Mouse (Mus musculus): ENCODE results near the gene Gm49336. TPM values are rescaled to one million over a fixed set of nuclear protein-coding genes. Genes with fewer than 3 reads are reported as not detected.
A peak's percentile ranks its signal among the peaks of the same experiment; 100 is the strongest.

Gm49336 gene
- polyA plus RNA-seq, 1 experiment from 2014 or later: 71.0 TPM

DNA sequence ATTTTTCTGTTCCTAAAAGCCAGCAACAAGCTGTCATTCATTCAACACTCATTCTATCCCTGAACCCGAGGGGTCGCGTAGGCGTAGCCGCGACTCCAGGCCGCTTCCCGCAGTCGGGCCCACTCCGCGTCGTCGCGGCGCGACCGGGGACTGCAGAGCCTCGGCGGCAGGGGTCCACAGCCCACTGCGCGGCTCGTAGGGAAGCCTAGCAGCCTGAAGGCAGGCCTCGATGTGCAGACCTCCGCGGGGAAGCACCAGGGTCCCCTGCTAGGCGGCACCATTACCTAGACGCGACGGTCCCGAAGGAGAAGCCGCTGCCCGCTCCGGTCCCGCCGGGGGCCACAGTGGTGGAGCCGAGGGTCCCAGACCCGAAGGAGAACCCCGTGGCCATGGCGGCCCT lies 428 bp downstream of the Gm49336 start:
- H3K36me3 ChIP-seq (replicated peaks; ENCODE audit: control insufficient read depth, insufficient read depth): no peaks in the 10 kb centered on the region
- H3K4me3 ChIP-seq (replicated peaks; ENCODE audit: low read length): peak overlapping the region; percentile 100
- H3K27ac ChIP-seq: peak overlapping the region; percentile 92
- H3K9ac ChIP-seq: peak overlapping the region; percentile 99
- peak; percentile 65; the same call in 1 of the 2 replicates for ATAC-seq (ENCODE audit: low FRiP score)
- no peaks in the 10 kb centered on the region for H3K27me3 ChIP-seq (ENCODE audit: control insufficient read depth, insufficient read depth, low read length)
- peaks cover 22% of the 10 kb centered on the region for H3K4me1 ChIP-seq (replicated peaks; ENCODE audit: control insufficient read depth, insufficient read depth, low read length)
- H3K9me3 ChIP-seq (ENCODE audit: control insufficient read depth, low read length): no peaks in the 10 kb centered on the region
- peak overlapping the region; percentile 93 for H3K4me2 ChIP-seq (replicated peaks)
- peak; percentile 51 for DNase-seq (ENCODE audit: low spot score)
- WGBS: under 1% methylated on average over 39 of the region's 39 CpGs

- Histone ChIP-seq H3K4me2 (replicated peaks) (peak overlapping the region; percentile 93), H3K36me3 (replicated peaks; ENCODE audit: control insufficient read depth, insufficient read depth) (peaks cover 5% of the 10 kb centered on the region; the same call in 1 of the 2 replicates), H3K9me3 (ENCODE audit: control insufficient read depth, low read length) (no peaks in the 10 kb centered on the region), H3K4me3 (replicated peaks; ENCODE audit: low read length) (peak overlapping the region; percentile 100), H3K9ac (peak overlapping the region; percentile 99), H3K4me1 (replicated peaks; ENCODE audit: control insufficient read depth, insufficient read depth, low read length) (peaks cover 22% of the 10 kb centered on the region), H3K27ac (peak overlapping the region; percentile 92), H3K27me3 (ENCODE audit: control insufficient read depth, insufficient read depth, low read length) (no peaks in the 10 kb centered on the region)
- WGBS: 19% methylated on average over 8 of the region's 8 CpGs
- ATAC-seq (ENCODE audit: low FRiP score): no peak
- DNase-seq (ENCODE audit: low spot score): no peak
These were observed 941 bp downstream of the Gm49336 start for GRCm38 (mm10) chr14:60250366-60250765.

GRCm38 (mm10) chr14:60238551-60238950 lies 12.8 kb downstream of the Gm49336 start:
- H3K27me3 ChIP-seq (ENCODE audit: control insufficient read depth, insufficient read depth, low read length): no peaks in the 10 kb centered on the region
- no peak overlapping the region for H3K27ac ChIP-seq
- H3K4me3 ChIP-seq (replicated peaks; ENCODE audit: low read length): no peak overlapping the region
- H3K9ac ChIP-seq: no peak overlapping the region
- H3K9me3 ChIP-seq (ENCODE audit: control insufficient read depth, low read length): no peaks in the 10 kb centered on the region
- ATAC-seq (ENCODE audit: low FRiP score) (no peak), DNase-seq (ENCODE audit: low spot score) (no peak)
- H3K36me3 ChIP-seq (replicated peaks; ENCODE audit: control insufficient read depth, insufficient read depth): peaks cover 70% of the 10 kb centered on the region
- H3K4me1 ChIP-seq (replicated peaks; ENCODE audit: control insufficient read depth, insufficient read depth, low read length): no peaks in the 10 kb centered on the region
- no peak overlapping the region for H3K4me2 ChIP-seq (replicated peaks)
- 89% methylated on average over 3 of the region's 3 CpGs for WGBS

GRCm38 (mm10) chr14:60219886-60220285 lies 31.4 kb downstream of the Gm49336 start:
- Histone ChIP-seq H3K4me3 (replicated peaks; ENCODE audit: low read length) (no peak overlapping the region), H3K9me3 (ENCODE audit: control insufficient read depth, low read length) (no peaks in the 10 kb centered on the region), H3K27ac (no peak overlapping the region), H3K36me3 (replicated peaks; ENCODE audit: control insufficient read depth, insufficient read depth) (peaks cover 38% of the 10 kb centered on the region), H3K4me2 (replicated peaks) (no peak overlapping the region), H3K9ac (no peak overlapping the region), H3K27me3 (ENCODE audit: control insufficient read depth, insufficient read depth, low read length) (no peaks in the 10 kb centered on the region), H3K4me1 (replicated peaks; ENCODE audit: control insufficient read depth, insufficient read depth, low read length) (no peaks in the 10 kb centered on the region)
- 90% methylated on average over 10 of the region's 10 CpGs for WGBS
- DNase-seq (ENCODE audit: low spot score) (no peak), ATAC-seq (ENCODE audit: low FRiP score) (no peak)

DNA sequence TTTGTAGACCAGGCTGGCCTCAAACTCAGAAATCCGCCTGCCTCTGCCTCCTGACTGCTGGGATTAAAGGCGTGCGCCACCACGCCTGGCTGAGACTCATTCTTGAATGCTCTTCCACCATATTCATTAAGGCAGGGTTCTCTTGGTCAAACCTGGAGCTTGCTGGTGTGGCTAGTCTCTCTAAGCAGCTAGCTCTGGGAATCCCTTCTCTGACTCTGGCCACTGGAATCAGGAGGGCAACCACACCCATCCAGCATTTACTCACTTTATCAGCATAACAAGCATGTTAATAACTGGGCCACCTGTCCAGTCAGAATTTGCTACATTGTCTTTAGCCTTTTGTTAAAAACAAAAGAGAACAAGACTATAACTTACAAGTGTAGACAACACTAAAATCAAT lies 33.7 kb downstream of the Gm49336 start:
- DNase-seq (ENCODE audit: low spot score) (no peak), ATAC-seq (ENCODE audit: low FRiP score) (no peak)
- Histone ChIP-seq H3K36me3 (replicated peaks; ENCODE audit: control insufficient read depth, insufficient read depth) (peaks cover 38% of the 10 kb centered on the region), H3K4me1 (replicated peaks; ENCODE audit: control insufficient read depth, insufficient read depth, low read length) (no peaks in the 10 kb centered on the region), H3K9ac (no peak overlapping the region), H3K9me3 (ENCODE audit: control insufficient read depth, low read length) (no peaks in the 10 kb centered on the region), H3K27ac (no peak overlapping the region), H3K27me3 (ENCODE audit: control insufficient read depth, insufficient read depth, low read length) (no peaks in the 10 kb centered on the region), H3K4me2 (replicated peaks) (no peak overlapping the region), H3K4me3 (replicated peaks; ENCODE audit: low read length) (no peak overlapping the region)
- 99% methylated on average over 4 of the region's 4 CpGs for WGBS

DNA sequence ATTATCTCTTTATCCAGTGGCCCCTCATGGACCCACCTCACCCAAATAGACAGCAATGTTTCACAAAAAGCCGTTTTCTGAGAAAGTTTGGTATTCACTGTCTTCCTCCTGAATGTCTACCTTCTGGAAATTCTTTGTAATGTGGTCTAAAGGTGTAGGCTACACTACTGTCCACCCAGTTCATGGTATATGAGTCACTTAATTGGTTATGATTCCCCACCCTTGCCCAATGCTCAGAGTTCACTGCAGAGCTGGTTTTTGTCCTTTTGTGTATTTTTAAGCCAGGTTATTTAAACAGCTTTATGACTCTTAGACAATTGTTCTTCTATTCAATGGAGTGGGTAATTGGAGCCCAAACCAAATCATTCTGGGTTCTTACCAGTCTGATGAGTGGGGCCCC lies 35.2 kb downstream of the Gm49336 start:
- Histone ChIP-seq H3K36me3 (replicated peaks; ENCODE audit: control insufficient read depth, insufficient read depth) (peaks cover 32% of the 10 kb centered on the region), H3K27ac (no peak overlapping the region), H3K4me2 (replicated peaks) (no peak overlapping the region), H3K9me3 (ENCODE audit: control insufficient read depth, low read length) (no peaks in the 10 kb centered on the region), H3K27me3 (ENCODE audit: control insufficient read depth, insufficient read depth, low read length) (no peaks in the 10 kb centered on the region), H3K4me1 (replicated peaks; ENCODE audit: control insufficient read depth, insufficient read depth, low read length) (no peaks in the 10 kb centered on the region), H3K4me3 (replicated peaks; ENCODE audit: low read length) (no peak overlapping the region), H3K9ac (no peak overlapping the region)
- ATAC-seq (ENCODE audit: low FRiP score) (no peak), DNase-seq (ENCODE audit: low spot score) (no peak)
- 90% methylated on average over 1 of the region's 1 CpGs for WGBS

DNA sequence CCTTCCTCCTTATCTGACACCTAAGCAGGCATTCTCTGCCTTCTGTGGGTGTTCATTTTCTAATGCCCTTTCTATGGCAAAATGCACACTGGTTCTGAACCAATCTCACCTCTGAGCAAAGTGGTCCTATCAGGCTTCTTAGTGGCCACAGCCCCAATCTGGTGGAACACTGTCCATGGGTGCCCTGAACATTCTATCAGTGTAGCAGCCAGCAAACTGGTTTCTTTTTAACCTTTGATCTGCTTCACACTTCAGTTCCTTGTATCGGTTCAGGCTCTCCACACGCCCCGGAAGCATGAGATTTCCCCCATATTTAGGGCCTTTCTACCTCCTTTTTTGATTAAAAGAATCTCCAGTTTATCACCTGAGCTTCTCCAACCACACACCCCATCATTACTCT lies 36.3 kb downstream of the Gm49336 start:
- peaks cover 23% of the 10 kb centered on the region for H3K36me3 ChIP-seq (replicated peaks; ENCODE audit: control insufficient read depth, insufficient read depth)
- no peak overlapping the region for H3K27ac ChIP-seq
- 90% methylated on average over 3 of the region's 3 CpGs for WGBS

GRCm38 (mm10) chr14:60214040-60214439 lies 37.3 kb downstream of the Gm49336 start:
- no peak for ATAC-seq (ENCODE audit: low FRiP score)

More for the DNA sequence above, 36.3 kb downstream of the Gm49336 start:
- Histone ChIP-seq H3K9ac (no peak overlapping the region), H3K4me2 (replicated peaks) (no peak overlapping the region), H3K4me3 (replicated peaks; ENCODE audit: low read length) (no peak overlapping the region), H3K9me3 (ENCODE audit: control insufficient read depth, low read length) (no peaks in the 10 kb centered on the region), H3K27me3 (ENCODE audit: control insufficient read depth, insufficient read depth, low read length) (no peaks in the 10 kb centered on the region), H3K4me1 (replicated peaks; ENCODE audit: control insufficient read depth, insufficient read depth, low read length) (no peaks in the 10 kb centered on the region)
- ATAC-seq (ENCODE audit: low FRiP score) (no peak), DNase-seq (ENCODE audit: low spot score) (no peak)

DNA sequence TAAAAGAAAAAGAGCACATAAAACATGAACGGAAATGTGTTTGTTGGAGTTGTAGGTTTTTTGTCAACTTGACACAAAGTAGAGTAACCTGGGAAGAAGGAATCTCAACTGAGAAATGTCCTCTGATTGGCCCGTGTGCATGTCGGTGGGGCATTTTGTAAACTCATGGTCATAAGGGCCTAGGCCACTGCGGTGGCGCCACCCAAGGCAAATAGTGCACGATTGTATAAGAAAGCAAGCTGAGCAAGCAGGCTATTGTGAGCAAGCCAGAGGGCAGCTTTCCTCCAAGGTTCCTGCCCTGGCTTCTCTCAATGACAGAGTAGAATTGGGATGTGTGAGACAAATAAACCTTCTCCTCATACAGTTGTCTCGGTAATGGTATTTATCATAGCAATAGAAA lies 42.1 kb downstream of the Gm49336 start:
- H3K36me3 ChIP-seq (replicated peaks; ENCODE audit: control insufficient read depth, insufficient read depth): no peaks in the 10 kb centered on the region
- DNase-seq (ENCODE audit: low spot score): no peak
- ATAC-seq (ENCODE audit: low FRiP score): no peak
- no peaks in the 10 kb centered on the region for H3K27me3 ChIP-seq (ENCODE audit: control insufficient read depth, insufficient read depth, low read length)
- WGBS: 93% methylated on average over 7 of the region's 7 CpGs
- no peak overlapping the region for H3K4me2 ChIP-seq (replicated peaks)
- H3K27ac ChIP-seq: no peak overlapping the region
- H3K9ac ChIP-seq: no peak overlapping the region
- no peaks in the 10 kb centered on the region for H3K4me1 ChIP-seq (replicated peaks; ENCODE audit: control insufficient read depth, insufficient read depth, low read length)
- no peak overlapping the region for H3K4me3 ChIP-seq (replicated peaks; ENCODE audit: low read length)
- no peaks in the 10 kb centered on the region for H3K9me3 ChIP-seq (ENCODE audit: control insufficient read depth, low read length)

More at GRCm38 (mm10) chr14:60214040-60214439, 37.3 kb downstream of the Gm49336 start:
- no peak overlapping the region for H3K27ac ChIP-seq
- no peak for DNase-seq (ENCODE audit: low spot score)
- no peaks in the 10 kb centered on the region for H3K4me1 ChIP-seq (replicated peaks; ENCODE audit: control insufficient read depth, insufficient read depth, low read length)
- 95% methylated on average over 1 of the region's 1 CpGs for WGBS
- no peak overlapping the region for H3K4me2 ChIP-seq (replicated peaks)
- H3K27me3 ChIP-seq (ENCODE audit: control insufficient read depth, insufficient read depth, low read length): no peaks in the 10 kb centered on the region
- H3K9ac ChIP-seq: no peak overlapping the region
- H3K9me3 ChIP-seq (ENCODE audit: control insufficient read depth, low read length): no peaks in the 10 kb centered on the region
- H3K4me3 ChIP-seq (replicated peaks; ENCODE audit: low read length): no peak overlapping the region
- H3K36me3 ChIP-seq (replicated peaks; ENCODE audit: control insufficient read depth, insufficient read depth): peaks cover 15% of the 10 kb centered on the region

DNA sequence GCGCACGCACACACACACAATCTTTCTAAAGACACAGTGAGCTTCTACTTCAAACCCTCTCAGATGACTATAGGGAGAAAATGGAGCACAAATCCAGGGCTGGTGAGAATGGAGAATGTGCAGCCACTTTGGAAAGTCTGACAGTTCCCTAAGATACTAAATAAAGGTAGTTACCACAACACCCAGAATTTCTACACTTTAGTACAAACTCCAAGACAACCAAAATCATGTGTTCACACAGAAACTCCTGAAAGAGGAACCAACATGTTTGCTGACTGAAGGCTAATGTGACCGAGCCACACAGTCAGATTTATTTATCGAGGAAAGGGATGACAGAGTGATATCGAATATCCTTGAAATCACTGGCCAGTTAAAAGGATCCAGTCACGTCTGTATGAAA lies 46.3 kb downstream of the Gm49336 start:
- Histone ChIP-seq H3K4me2 (replicated peaks) (no peak overlapping the region), H3K27me3 (ENCODE audit: control insufficient read depth, insufficient read depth, low read length) (no peaks in the 10 kb centered on the region), H3K9ac (no peak overlapping the region), H3K4me3 (replicated peaks; ENCODE audit: low read length) (no peak overlapping the region), H3K27ac (no peak overlapping the region), H3K36me3 (replicated peaks; ENCODE audit: control insufficient read depth, insufficient read depth) (no peaks in the 10 kb centered on the region), H3K9me3 (ENCODE audit: control insufficient read depth, low read length) (no peaks in the 10 kb centered on the region), H3K4me1 (replicated peaks; ENCODE audit: control insufficient read depth, insufficient read depth, low read length) (no peaks in the 10 kb centered on the region)
- ATAC-seq (ENCODE audit: low FRiP score) (no peak), DNase-seq (ENCODE audit: low spot score) (no peak)
- WGBS: 96% methylated on average over 6 of the region's 6 CpGs

All from hindbrain, embryonic 14.5 days (tissue).